Mouse (Mus musculus): Measurements from ENCODE around the gene Dennd5b.

Dennd5b gene

GRCm38 (mm10) chr6:148946881-148947405 lies 154.5 kb downstream of the Dennd5b start:
- no peak for DNase-seq (ENCODE audit: low read depth)

DNA sequence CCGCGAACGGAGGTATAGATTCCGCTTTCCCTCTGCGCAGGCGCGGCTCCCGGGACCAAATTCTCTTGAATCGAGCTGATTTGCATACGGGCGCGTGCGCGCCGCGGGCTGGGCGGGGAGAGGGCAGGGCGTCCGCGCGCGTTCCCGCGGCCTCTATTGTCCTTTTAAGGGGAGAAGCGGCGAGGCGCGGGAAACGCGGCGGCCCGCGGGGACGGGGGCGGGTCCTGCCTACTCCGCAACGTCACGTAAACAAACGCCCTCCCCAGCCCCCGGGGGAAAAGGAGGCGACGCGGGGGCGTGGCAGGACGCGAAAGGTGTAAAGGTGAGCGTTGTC lies 155.1 kb downstream of the Dennd5b start, which contains the start of gene Sinhcaf:
Gene Sinhcaf (minus strand): TSS at position 59 of the 334 bp plus-strand sequence.
- peak; percentile 99 for DNase-seq (ENCODE audit: low read depth)

- peak; percentile 82 for DNase-seq (ENCODE audit: low read depth)
Observed at GRCm38 (mm10) chr6:148945509-148946408, 155.7 kb downstream of the Dennd5b start.

- peak; percentile 76 for DNase-seq (ENCODE audit: low read depth)
Observed at GRCm38 (mm10) chr6:148944767-148945508, 156.5 kb downstream of the Dennd5b start.

DNA sequence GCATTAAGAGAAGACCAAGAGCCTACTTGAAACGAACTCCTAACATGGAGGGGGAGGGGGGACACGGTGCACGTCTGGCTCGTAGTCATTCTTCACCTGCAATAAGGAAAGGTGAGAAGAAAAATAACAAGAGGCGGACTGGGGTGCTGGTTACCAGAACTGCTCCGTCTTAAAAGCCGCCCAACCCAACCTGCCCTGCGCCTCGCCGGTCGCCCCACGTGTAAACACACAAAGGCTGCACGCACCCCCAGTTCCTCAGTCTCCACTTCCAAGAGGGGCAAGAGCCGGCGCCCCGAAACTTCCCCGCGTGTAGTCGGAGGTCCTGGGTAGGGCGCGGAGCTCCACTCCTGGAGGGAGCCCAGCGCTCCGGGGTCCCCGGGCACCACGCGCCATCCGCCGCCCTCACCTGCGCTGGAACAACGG lies 157.1 kb downstream of the Dennd5b start:
- DNase-seq (ENCODE audit: low read depth) = peak; percentile 55

DNA sequence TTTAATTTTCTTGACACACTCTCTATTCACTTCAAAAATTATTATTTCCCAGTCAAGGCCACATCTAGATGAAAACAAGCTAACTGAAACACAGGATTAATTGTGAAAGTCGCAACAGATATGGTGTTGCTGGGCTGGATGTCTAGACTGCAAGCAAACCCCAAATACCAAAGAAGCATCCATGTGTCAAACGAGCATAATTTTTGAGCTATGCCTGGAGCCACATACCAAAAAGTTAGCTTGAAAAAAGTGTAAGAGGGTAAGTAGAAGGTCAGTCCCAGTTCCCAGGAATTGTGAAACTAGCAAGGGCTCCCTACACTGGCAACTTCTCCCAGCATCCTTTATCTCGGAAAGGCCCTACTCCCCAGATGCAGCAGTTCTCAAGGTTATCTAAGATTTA lies 157.8 kb downstream of the Dennd5b start:
- no peak for DNase-seq (ENCODE audit: low read depth)

DNA sequence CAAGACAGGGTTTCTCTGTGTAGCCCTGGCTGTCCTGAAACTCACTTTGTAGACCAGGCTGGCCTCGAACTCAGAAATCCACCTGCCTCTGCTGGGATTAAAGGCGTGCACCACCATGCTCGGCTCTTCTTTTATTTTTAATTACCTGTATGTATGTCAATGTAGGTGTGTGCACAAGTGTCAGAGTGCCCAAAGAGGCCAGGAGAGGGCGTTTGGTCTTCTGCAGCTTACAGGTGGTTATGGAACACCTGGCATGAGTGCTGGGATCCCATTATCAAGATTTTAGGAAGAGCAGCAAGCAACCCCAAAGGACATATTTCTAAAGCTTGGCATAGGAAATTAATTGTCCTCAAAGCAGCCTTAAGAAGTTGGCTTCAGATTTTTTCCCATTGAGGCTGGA lies 159.1 kb downstream of the Dennd5b start:
- no peak for DNase-seq (ENCODE audit: low read depth)

DNA sequence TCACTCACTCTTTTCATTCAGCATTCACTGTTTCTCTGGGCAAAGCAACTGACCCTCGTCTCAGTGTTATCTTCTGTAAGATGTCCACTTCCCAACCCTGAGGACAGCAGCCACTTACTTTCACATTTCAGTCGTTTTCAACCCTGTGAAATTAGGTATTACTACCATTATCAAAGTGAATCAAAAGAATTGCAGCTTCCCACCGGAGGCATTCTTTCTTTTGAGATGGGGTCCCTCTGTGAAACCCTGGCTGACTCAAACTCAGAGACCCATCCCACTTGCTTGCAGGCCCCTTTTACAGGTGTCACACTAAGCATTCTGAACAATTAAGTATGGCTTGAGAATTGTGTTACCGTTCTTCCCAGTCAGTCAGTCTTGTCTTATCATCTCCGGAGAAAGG lies 159.6 kb downstream of the Dennd5b start:
- DNase-seq (ENCODE audit: low read depth) = no peak

- DNase-seq (ENCODE audit: low read depth) = peak; percentile 81
Observed at GRCm38 (mm10) chr6:148940383-148940782, 161.1 kb downstream of the Dennd5b start.
